Mouse (Mus musculus) hindbrain, postnatal 0 days (tissue): ENCODE measurements around the gene Amtn. TPM values are rescaled to one million over a fixed set of nuclear protein-coding genes. Genes with fewer than 3 reads are reported as not detected.
A peak's percentile ranks its signal among the peaks of the same experiment; 100 is the strongest.
"Not testable (repeated sequence)": the region's sequence is repeated elsewhere in the genome, so short reads cannot be mapped to it uniquely, and the experiment has no call there.

Experiments
- ATAC-seq: fragments of 200-750 bp; cut with Nextera tagmentation; 2 replicates; pipeline ENCODE4 v1.8.0; 2017; ENCODE audit warnings: mild to moderate bottlenecking, moderate TSS enrichment, moderate library complexity
- DNase-seq: peaks from one replicate; pipeline ENCODE4 v3.0.0-alpha.2; 2015; ENCODE audit warnings: low spot score
- H3K27ac ChIP-seq: fragments of 300-500 bp; sonication (generic); 2 replicates; pipeline ENCODE4 v1.5.1; 2014; ENCODE audit warnings: mild to moderate bottlenecking
- H3K27me3 ChIP-seq: fragments of 300-500 bp; sonication (generic); 2 replicates; pipeline ENCODE4 v1.6.1; 2014; ENCODE audit warnings: low read length, mixed read lengths; ENCODE audit not compliant: insufficient read depth
- H3K36me3 ChIP-seq: fragments of 300-500 bp; sonication (generic); 2 replicates; pipeline ENCODE4 v1.6.1; 2014; ENCODE audit warnings: low read length, mixed read lengths; ENCODE audit not compliant: insufficient read depth
- H3K4me1 ChIP-seq: fragments of 300-500 bp; sonication (generic); 2 replicates; pipeline ENCODE4 v1.6.1; 2014; ENCODE audit warnings: antibody characterized with exemption, low read length, mixed read lengths; ENCODE audit not compliant: insufficient read depth
- H3K4me2 ChIP-seq: fragments of 300-500 bp; sonication (generic); 2 replicates; pipeline ENCODE4 v1.6.1; 2014; ENCODE audit warnings: low read depth, mild to moderate bottlenecking, low read length, moderate library complexity, mixed read lengths
- H3K4me3 ChIP-seq: fragments of 300-500 bp; sonication (generic); 2 replicates; pipeline ENCODE4 v1.5.1; 2014; ENCODE audit warnings: low read length
- H3K9ac ChIP-seq: fragments of 300-500 bp; sonication (generic); replicated peaks from 2 replicates; pipeline ENCODE4 v1.6.1; 2014; ENCODE audit warnings: mild to moderate bottlenecking, low read length, moderate library complexity, mixed read lengths
- H3K9me3 ChIP-seq: fragments of 300-500 bp; sonication (generic); 2 replicates; pipeline ENCODE4 v1.6.1; 2016; ENCODE audit warnings: low read length, mixed read lengths
- CTCF ChIP-seq: IDR thresholded peaks from 2 replicates; pipeline ENCODE4 v1.5.1; 2016; ENCODE audit warnings: antibody characterized with exemption, control low read depth, low read depth
- WGBS: fragments of 180-500 bp; shearing (Covaris S2); extraction: QIAGEN DNeasy Blood & Tissue Kit; methylation state at CpG from one replicate; pipeline ENCODE4 v1.1.7; 2014; 5-methylcytosine and 5-hydroxymethylcytosine counted together
- polyA plus RNA-seq: library from polyadenylated mRNA; unstranded; fragments of >200 nt; fragmentation: Nextera tagmentation; extraction: Ambion mirVana; gene quantifications from 2 replicates; pipeline ENCODE4 v1.2.1, GENCODE M21; 2015
- total RNA-seq: library from RNA; depleted of rRNA; stranded (reverse); fragments of >200 nt; gene quantifications from 2 replicates; pipeline ENCODE4 v1.2.3, GENCODE M21; 2014; rRNA removed

Gene Amtn
- total and polyA plus RNA-seq, 2 experiments from 2014 or later = not detected

- H3K36me3 ChIP-seq = no peaks in the 10 kb centered on the region
- no peak overlapping the region for H3K4me3 ChIP-seq
- DNase-seq (no peak), ATAC-seq (no peak)
- no peak overlapping the region for H3K9ac ChIP-seq
- TF ChIP-seq CTCF = peak; percentile 5; the same call in 1 of the 2 replicates
- H3K9me3 ChIP-seq = no peaks in the 10 kb centered on the region
- WGBS = 75% methylated on average over 5 of the region's 5 CpGs
- no peaks in the 10 kb centered on the region for H3K27me3 ChIP-seq
- no peak overlapping the region for H3K4me2 ChIP-seq
- H3K27ac ChIP-seq = no peak overlapping the region
- no peaks in the 10 kb centered on the region for H3K4me1 ChIP-seq
Measured at GRCm38 (mm10) chr5:88398581-88398980, 22.7 kb downstream of the Amtn start.

DNA sequence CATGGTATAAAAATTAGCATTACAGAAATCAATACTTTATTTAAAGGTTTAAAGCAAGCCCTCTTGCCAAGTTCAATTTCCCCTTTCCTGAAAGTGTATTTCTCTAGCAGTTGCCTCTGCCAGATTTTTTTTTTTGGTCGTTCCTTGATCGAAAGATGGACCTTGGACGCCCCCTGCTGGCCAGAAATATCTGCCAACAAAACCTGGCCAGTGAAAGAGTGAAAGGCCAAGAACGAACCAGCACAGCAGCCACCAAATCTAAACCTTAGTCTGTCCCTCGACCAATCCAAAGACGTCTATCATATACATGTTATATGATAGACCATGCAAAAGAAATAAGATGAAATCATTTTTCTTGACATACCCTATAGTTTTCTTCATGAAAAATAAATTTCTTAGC, 23.9 kb downstream of the Amtn start:
- Histone ChIP-seq H3K27me3 (no peaks in the 10 kb centered on the region), H3K4me3 (no peak overlapping the region), H3K9me3 (no peaks in the 10 kb centered on the region), H3K36me3 (no peaks in the 10 kb centered on the region), H3K9ac (no peak overlapping the region), H3K4me2 (no peak overlapping the region), H3K4me1 (no peaks in the 10 kb centered on the region), H3K27ac (no peak overlapping the region)
- DNase-seq = peak; percentile 93
- peak; percentile 62; the same call in 1 of the 2 replicates for ATAC-seq
- TF ChIP-seq CTCF = peak; percentile 78
- 6% methylated on average over 6 of the region's 6 CpGs for WGBS

DNA sequence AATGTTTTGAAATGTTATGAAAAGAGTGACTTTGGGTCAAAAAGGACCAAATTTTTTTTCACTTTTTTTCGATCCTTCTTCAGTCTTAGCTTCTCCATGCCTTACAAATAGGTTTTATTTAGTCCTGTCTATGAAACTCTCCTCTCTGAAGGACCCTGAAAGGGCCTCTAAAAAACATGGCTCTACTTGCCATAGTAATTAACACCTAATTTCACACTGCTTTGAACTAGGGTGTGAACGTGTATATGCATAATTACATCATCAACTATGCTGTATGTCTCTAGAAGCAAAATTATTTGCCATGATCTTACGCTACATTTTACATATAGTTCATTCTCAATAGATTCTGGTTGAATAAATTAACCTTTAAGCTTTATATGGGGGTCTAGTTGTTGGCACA, 25.6 kb downstream of the Amtn start:
- Histone ChIP-seq H3K4me2 (no peak overlapping the region), H3K27me3 (no peaks in the 10 kb centered on the region), H3K4me1 (no peaks in the 10 kb centered on the region), H3K36me3 (no peaks in the 10 kb centered on the region), H3K9me3 (no peaks in the 10 kb centered on the region), H3K9ac (no peak overlapping the region), H3K4me3 (no peak overlapping the region), H3K27ac (no peak overlapping the region)
- no peak for DNase-seq
- ATAC-seq = no peak
- 72% methylated on average over 3 of the region's 3 CpGs for WGBS
- no peak for TF ChIP-seq CTCF

GRCm38 (mm10) chr5:88420319-88421065, 44.6 kb downstream of the Amtn start:
- H3K9me3 ChIP-seq = no peaks in the 10 kb centered on the region
- H3K4me2 ChIP-seq = no peak overlapping the region
- H3K36me3 ChIP-seq = no peaks in the 10 kb centered on the region
- no peak for ATAC-seq
- no peak overlapping the region for H3K27ac ChIP-seq
- H3K4me1 ChIP-seq = no peaks in the 10 kb centered on the region
- H3K9ac ChIP-seq = no peak overlapping the region
- no peaks in the 10 kb centered on the region for H3K27me3 ChIP-seq
- no peak for DNase-seq
- TF ChIP-seq CTCF = no peak
- H3K4me3 ChIP-seq = no peak overlapping the region
- 91% methylated on average over 8 of the region's 8 CpGs for whole genome bisulfite sequencing

DNA sequence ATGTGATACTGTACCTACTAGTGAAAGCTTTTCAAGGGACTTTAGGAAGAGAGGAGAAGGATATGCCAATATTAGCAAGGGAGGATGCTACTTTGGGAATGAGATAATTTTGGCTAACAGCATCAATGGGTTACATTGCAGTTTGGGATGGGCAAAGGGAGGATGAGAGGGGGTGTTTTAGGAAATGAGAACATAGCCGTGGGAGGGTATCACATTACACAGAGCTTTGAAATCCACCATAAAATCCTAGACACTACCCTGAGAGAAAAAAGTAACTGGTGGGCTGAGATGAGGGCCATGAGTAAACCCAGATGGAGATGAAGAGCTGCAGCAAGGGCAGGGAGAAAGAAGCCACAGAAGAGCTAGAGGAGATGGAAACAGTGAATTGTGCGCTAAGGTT, 49.0 kb downstream of the Amtn start:
- not testable (repeated sequence) for H3K9ac ChIP-seq, DNase-seq, H3K27ac ChIP-seq, ATAC-seq, H3K9me3 ChIP-seq, H3K4me1 ChIP-seq, H3K36me3 ChIP-seq, H3K27me3 ChIP-seq, H3K4me3 ChIP-seq, H3K4me2 ChIP-seq
- 74% methylated on average over 2 of the region's 2 CpGs for WGBS

DNA sequence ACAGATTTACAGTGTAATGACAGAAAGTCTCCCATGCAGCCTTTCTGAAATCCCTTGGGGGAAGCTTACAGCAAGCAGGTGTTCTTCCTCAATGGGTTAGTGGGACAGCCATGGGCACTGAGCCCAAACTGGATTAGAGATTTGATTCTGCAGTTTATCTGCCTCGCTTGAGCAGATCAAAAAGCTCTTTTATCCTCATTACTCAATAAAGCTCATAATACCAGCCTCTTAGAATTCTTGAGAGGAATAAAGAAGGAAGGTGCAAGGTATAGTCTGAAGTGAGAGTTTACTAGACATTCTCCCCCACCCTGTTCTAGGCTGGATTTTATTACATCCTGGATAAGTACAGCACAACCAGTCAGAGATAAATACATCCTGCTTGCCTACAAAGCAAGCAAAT, 50.8 kb downstream of the Amtn start:
- DNase-seq = peak; percentile 27
- Histone ChIP-seq H3K4me2 (no peak overlapping the region), H3K9ac (no peak overlapping the region), H3K9me3 (no peaks in the 10 kb centered on the region), H3K4me1 (no peaks in the 10 kb centered on the region), H3K27ac (no peak overlapping the region), H3K36me3 (no peaks in the 10 kb centered on the region), H3K27me3 (no peaks in the 10 kb centered on the region), H3K4me3 (no peak overlapping the region)
- ATAC-seq = no peak
- TF ChIP-seq CTCF = no peak
- WGBS = 37% methylated on average over 1 of the region's 1 CpGs

Other genes with a start within 250 kb of the Amtn start
- not detected in 2 replicates for gene Gm11115, start 222.0 kb upstream of the Amtn start, total RNA-seq
- gene Gm11115, start 222.0 kb upstream of the Amtn start, polyA plus RNA-seq = not detected in 2 replicates
- not detected in 2 replicates for gene Gm7714, start 107.2 kb upstream of the Amtn start, total RNA-seq
- gene Gm7714, start 107.2 kb upstream of the Amtn start, polyA plus RNA-seq = not detected in 2 replicates
- gene Prol1, start 58.8 kb upstream of the Amtn start, total RNA-seq = not detected in 2 replicates
- gene Prol1, start 58.8 kb upstream of the Amtn start, polyA plus RNA-seq = not detected in 2 replicates
- not detected in 2 replicates for gene Ambn, start 79.9 kb downstream of the Amtn start, total RNA-seq
- gene Ambn, start 79.9 kb downstream of the Amtn start, polyA plus RNA-seq = 0.09 TPM in 1 of 2 replicates, not detected in the other
- not detected in 2 replicates for gene Enam, start 111.9 kb downstream of the Amtn start, total RNA-seq
- not detected in 2 replicates for gene Enam, start 111.9 kb downstream of the Amtn start, polyA plus RNA-seq
- 0.36 and 0.99 TPM in 2 replicates for gene Jchain, start 151.8 kb downstream of the Amtn start, total RNA-seq
- 0.29 and 0.45 TPM in 2 replicates for gene Jchain, start 151.8 kb downstream of the Amtn start, polyA plus RNA-seq
- 8.5 and 11.3 TPM in 2 replicates for gene Utp3, start 178.4 kb downstream of the Amtn start, total RNA-seq
- 51.8 and 55.5 TPM in 2 replicates for gene Utp3, start 178.4 kb downstream of the Amtn start, polyA plus RNA-seq
- 169 and 191 TPM in 2 replicates for gene Rufy3, start 188.9 kb downstream of the Amtn start, total RNA-seq
- 197 and 210 TPM in 2 replicates for gene Rufy3, start 188.9 kb downstream of the Amtn start, polyA plus RNA-seq